Mouse (Mus musculus): ENCODE data around the gene Plch1.

The Plch1 gene

DNA sequence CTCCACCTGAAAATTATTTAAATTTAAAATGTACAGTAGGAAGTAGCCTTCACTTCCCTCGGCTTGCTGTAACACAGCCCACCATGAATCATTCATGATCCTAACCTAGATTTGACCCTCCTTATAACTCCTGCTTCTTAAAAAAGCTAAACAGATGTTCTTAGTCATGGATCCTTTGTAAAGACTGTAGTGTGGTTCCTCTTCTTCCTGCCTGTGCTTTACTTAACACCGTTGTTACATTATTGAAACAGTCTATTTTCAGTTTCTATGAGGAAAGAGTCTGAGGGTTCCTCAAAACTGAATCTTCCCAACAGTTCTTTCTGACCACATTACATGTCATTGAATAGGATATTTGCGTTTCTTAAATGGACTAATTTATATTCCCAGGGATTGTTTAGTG, 234.0 kb downstream of the Plch1 start:
- DNase-seq, result no peak

DNA sequence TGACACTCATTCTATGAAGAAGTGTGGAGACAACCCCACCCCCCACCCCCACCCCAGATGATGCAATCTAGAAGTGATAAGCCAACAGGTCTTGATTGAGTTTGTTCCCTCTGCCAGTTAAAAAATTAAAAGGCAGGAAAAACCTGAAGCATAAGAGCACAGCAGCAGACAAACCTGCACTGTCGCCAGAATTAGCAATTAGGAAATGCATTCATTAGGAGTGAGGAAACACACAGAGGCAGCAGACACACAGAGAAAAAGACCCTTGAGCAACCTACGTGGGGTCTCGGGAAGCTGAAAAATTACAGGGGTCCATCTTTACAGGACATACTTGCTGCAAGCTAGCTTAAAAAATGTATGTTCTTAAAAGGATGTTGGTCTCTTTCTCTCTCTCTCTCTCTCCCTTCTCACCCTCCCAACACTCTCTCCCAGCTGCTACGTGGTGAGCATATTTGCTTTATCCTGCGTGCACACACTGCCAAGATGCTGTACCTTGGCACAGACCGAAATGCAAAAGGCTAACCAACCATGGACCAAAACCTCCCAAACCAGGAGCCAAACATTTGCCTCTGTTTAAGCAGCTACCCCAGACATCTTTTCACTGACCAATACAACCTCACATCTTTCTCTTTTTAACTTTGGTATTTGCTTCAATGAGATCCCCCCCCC, 234.6 kb downstream of the Plch1 start:
- no peak for DNase-seq

Data from cerebellum, adult 9-11 months (tissue).